Mouse (Mus musculus) liver, embryonic 14.5 days (tissue): ENCODE data around the gene Xrcc4.

Experiments used
- CTCF ChIP-seq: IDR thresholded peaks from 2 replicates; pipeline ENCODE4 v1.5.1; 2016; ENCODE audit warnings: antibody characterized with exemption, low read depth, control low read depth
- EP300 ChIP-seq: IDR thresholded peaks from 2 replicates; pipeline ENCODE4 v1.6.1; 2016; ENCODE audit warnings: antibody characterized with exemption, low read depth

GRCm38 (mm10) chr13:89906120-89906519 is 183.3 kb downstream of the Xrcc4 start:
- no peak for TF ChIP-seq CTCF
- TF ChIP-seq EP300, result no peak
